Mouse (Mus musculus): ENCODE measurements around the gene Gm3159.
"Not testable (repeated sequence)": the region's sequence is repeated elsewhere in the genome, so short reads cannot be mapped to it uniquely, and the experiment has no call there.

Gm3159 gene

DNA sequence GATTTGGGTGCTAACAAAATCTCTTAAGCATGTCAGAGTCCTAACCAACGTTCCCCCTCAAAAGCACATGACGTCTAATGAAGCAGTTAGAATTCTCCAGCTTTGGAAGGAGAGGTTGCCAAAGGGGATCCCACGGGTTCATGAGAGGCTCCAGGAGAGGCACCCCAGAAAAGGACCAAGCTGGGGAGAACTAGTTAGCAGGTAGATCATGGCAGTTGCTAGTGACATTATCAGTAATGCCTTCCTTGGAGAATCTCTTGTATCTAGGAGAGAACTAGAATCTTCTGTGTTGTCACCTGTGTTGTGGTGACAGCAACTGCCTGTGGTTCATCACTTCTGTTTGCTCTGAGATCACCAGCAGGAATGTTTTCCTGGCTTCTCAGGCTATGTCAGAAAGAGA, at the start of gene Gm3159:
TSS of gene Gm3159 (plus strand) at position 301 of the 400 bp plus-strand sequence.
- not testable (repeated sequence) for DNase-seq (ENCODE audit: inconsistent ontology term)

DNA sequence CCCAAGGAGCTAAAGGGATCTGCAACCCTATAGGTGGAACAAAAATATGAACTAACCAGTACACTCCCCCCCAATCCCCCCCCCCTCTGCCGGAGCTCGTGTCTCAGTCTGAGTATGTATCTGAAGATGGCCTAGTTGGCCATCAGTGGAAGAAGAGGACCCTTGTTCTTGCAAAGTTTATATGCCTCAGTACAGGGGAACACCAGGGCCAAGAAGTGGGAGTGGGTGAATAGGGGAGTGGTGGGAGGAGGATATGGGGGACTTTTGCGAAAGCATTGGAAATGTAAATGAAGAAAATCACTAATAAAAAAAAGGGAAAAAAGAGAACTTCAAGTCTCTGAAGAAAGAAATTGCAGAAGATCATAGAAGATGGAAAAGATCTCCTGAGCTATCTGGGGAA, 28.3 kb upstream of the Gm3159 start:
- not testable (repeated sequence) for DNase-seq (ENCODE audit: inconsistent ontology term)

DNA sequence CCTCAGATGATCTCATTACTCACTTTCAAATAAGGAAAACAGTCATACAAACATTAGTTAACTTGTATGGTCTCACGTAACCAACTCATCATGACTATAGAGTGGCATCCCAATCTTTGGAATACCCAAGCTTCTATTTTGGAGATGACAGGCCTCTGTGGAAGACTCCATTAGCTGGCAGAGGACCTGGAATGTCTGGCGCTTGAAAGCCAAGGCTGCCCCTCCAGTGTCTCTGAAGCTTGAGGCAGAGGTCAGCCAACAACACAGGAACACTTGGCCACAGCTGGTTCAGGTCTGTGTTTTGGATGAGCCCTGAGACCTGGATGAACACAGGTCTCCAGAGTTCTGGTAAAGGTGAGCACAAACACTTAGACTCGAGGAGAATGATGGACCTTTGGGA, 27.6 kb upstream of the Gm3159 start:
- DNase-seq (ENCODE audit: inconsistent ontology term): not testable (repeated sequence)

DNA sequence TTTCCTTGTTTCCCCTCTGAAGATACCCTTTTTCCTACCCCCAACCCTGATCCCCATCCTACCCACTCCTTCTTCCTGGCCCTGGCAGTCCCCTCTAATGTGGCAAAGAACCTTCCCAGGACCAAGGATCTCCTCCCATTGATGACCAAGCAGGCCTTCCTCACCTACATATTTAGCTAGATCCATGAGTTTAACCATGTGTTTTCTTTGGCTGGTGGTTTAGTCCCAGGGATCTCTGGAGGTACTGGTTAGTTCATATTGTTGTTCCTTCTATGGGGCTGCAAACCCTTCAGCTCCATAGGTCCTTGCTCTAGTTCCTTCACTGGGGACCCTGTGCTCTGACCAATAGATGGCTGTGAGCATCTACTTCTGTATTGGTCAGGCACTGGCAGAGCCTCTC, 19.5 kb upstream of the Gm3159 start:
- DNase-seq (ENCODE audit: inconsistent ontology term): not testable (repeated sequence)

- DNase-seq (ENCODE audit: inconsistent ontology term): not testable (repeated sequence)
Observed at GRCm38 (mm10) chr14:4385606-4386005, 11.7 kb upstream of the Gm3159 start.

GRCm38 (mm10) chr14:4392841-4393530, 4.3 kb upstream of the Gm3159 start:
- DNase-seq (ENCODE audit: inconsistent ontology term): not testable (repeated sequence)

- DNase-seq (ENCODE audit: inconsistent ontology term): not testable (repeated sequence)
Observed at GRCm38 (mm10) chr14:4398624-4399023, 1.3 kb downstream of the Gm3159 start.

GRCm38 (mm10) chr14:4400115-4400789, 2.9 kb downstream of the Gm3159 start:
- not testable (repeated sequence) for DNase-seq (ENCODE audit: inconsistent ontology term)

- not testable (repeated sequence) for DNase-seq (ENCODE audit: inconsistent ontology term)
Observed at GRCm38 (mm10) chr14:4401245-4401644, 3.9 kb downstream of the Gm3159 start.

DNA sequence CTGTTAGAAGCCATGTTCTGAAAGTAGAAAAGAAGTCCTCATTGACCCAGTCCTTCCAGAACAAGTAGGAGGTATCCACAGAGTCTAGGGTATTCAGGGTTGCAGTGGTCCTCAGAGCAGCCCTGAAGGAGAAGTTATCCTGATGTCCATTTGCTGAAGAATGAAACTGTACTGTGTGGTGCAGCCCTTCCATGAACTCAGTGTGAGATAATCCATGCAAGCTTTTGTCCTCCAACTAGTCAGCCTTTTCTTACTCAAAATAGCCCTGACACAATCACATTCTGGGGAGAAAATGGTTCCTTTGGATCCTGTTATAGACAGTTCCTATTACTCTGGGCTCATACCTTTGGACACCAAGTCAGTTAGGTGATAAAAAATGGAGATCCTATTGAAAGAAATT, 6.5 kb downstream of the Gm3159 start:
- not testable (repeated sequence) for DNase-seq (ENCODE audit: inconsistent ontology term)

DNA sequence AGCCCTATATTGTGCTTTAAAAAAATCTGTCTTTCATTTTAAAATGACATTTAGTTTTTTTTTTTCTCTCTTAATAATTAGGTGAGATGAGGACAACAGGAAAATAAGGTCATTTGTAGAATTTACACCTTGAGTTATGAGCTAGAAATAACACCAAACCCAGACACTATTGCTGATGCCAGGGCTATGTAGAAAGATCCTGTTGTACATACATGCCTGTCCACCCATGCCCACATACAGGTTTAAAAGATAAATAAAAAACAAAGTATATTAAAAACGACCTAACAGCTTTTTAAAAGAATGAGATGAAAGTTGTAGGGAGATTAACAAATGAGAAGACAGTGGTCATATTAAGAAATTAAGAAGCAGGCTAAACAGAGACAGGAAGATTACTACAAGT, 12.6 kb downstream of the Gm3159 start:
- not testable (repeated sequence) for DNase-seq (ENCODE audit: inconsistent ontology term)

GRCm38 (mm10) chr14:4414965-4415835, 17.9 kb downstream of the Gm3159 start, which contains the start of gene Gm3164:
Gm3164 (plus strand) TSS chr14:4415448.
- peak; percentile 1 for DNase-seq (ENCODE audit: inconsistent ontology term)

DNA sequence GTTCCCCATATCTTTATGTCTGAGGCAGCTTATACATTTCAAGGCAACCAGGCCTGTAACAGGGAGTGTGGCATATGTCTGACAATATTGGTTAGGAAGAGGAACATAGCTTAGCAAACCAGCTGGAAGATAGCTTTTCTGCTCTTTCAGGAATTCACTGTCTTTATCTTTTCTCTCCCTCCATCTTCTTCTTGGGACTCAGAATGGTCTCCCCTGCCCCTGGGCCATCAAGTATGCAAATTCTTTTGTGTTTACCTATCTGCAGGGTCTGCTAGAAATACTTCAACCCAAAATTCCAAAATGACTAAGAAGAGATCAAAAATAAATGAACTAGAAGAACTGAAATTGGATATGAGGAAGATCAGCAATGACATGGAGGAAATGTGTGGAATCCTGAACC, 33.4 kb downstream of the Gm3159 start, which contains the start of gene Gm3173:
TSS of gene Gm3173 (plus strand) at position 301 of the 400 bp plus-strand sequence.
- DNase-seq (ENCODE audit: inconsistent ontology term): not testable (repeated sequence)

Data from Muller cell, postnatal 12 days (primary cell).